In the genomic region with DNA sequence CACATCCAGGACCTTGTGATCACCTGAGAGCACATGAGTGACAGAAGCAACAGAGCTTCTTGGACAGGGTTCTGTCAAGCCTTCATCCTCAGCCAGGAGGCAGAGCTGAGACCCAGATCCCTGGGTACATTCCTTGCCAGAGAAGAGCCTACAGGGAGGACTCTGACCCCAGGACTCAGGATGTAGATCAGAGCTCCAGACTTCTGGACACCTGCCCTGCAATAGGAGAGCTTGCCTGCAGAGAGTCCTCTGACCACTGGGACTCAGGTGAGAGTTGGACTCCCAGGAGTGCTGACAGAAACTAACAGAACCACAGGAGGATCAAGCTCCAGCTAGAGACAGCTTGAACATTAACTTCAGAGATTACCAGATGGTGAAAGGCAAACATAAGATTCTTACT, we compare ENCODE assay signal across 20 mouse cellular contexts.
DNase-seq lines count a peak whose midpoint lies in the region; ATAC-seq lines count a peak whose summit lies in the region.
"Had no signal": no experiment of that assay in that cellular context is flagged by ENCODE, and none has a peak within 500 bp of the region (broad histone marks: within the 10 kb centered on the region; RNA-seq: fewer than 3 reads in every experiment).

No protein-coding gene starts in this region.

- no peak overlapping the region for H3K4me3 ChIP-seq in kidney, embryonic 16.5 days (ENCODE audit: low read length)
- H3K4me3 ChIP-seq: embryonic facial prominence, embryonic 10.5 days; embryonic facial prominence, embryonic 12.5 days; forebrain, embryonic 13.5 days; forebrain, embryonic 15.5 days had no signal

- ATAC-seq in kidney, embryonic 16.5 days (ENCODE audit: low FRiP score, low TSS enrichment): no peak
- ATAC-seq: forebrain, embryonic 13.5 days; forebrain, embryonic 15.5 days had no signal

- DNase-seq in kidney, adult 18-20 months: peak; percentile 24
- DNase-seq in kidney, postnatal 14 days: no peak
- DNase-seq in kidney, adult 8-10 months: peak; percentile 70 to 72
- DNase-seq in kidney, postnatal 25 days: peak; percentile 15 to 37
- no peak for DNase-seq in kidney, postnatal 10 days
- no peak for DNase-seq in embryo, embryonic 11 days
- DNase-seq: adrenal gland, adult 2 months; adrenal gland, postnatal 10 days; adrenal gland, postnatal 25 days; cerebellum, adult 11 months; cerebellum, adult 18-20 months; cerebellum, adult 8-10 months; cerebellum, adult 9-11 months; cerebellum, postnatal 14 days; cerebellum, postnatal 36 days had no signal

- no peaks in the 10 kb centered on the region for H3K9me3 ChIP-seq in kidney, embryonic 16.5 days (ENCODE audit: low read length)
- H3K9me3 ChIP-seq: embryonic facial prominence, embryonic 10.5 days; embryonic facial prominence, embryonic 12.5 days; forebrain, embryonic 13.5 days; forebrain, embryonic 15.5 days had no signal

- H3K4me1 ChIP-seq in kidney, embryonic 16.5 days (ENCODE audit: insufficient read depth, low read length): no peaks in the 10 kb centered on the region
- H3K4me1 ChIP-seq: embryonic facial prominence, embryonic 10.5 days; embryonic facial prominence, embryonic 12.5 days; forebrain, embryonic 13.5 days; forebrain, embryonic 15.5 days had no signal

- no peak overlapping the region for H3K27ac ChIP-seq in kidney, embryonic 16.5 days (ENCODE audit: low read length)
- H3K27ac ChIP-seq: embryonic facial prominence, embryonic 10.5 days; embryonic facial prominence, embryonic 12.5 days; forebrain, embryonic 13.5 days; forebrain, embryonic 15.5 days had no signal

- no peak overlapping the region for H3K4me2 ChIP-seq in kidney, embryonic 16.5 days (replicated peaks; ENCODE audit: low read depth, low read length)
- H3K4me2 ChIP-seq: embryonic facial prominence, embryonic 12.5 days; forebrain, embryonic 13.5 days; forebrain, embryonic 15.5 days had no signal

- H3K9ac ChIP-seq in kidney, embryonic 16.5 days (replicated peaks; ENCODE audit: low read length): no peak overlapping the region
- H3K9ac ChIP-seq: embryonic facial prominence, embryonic 12.5 days; forebrain, embryonic 13.5 days; forebrain, embryonic 15.5 days had no signal

- H3K36me3 ChIP-seq in kidney, embryonic 16.5 days (ENCODE audit: insufficient read depth, low read length): no peaks in the 10 kb centered on the region
- H3K36me3 ChIP-seq: embryonic facial prominence, embryonic 10.5 days; embryonic facial prominence, embryonic 12.5 days; forebrain, embryonic 15.5 days had no signal

- no peaks in the 10 kb centered on the region for H3K27me3 ChIP-seq in kidney, embryonic 16.5 days (ENCODE audit: insufficient read depth, low read length)
- H3K27me3 ChIP-seq: embryonic facial prominence, embryonic 12.5 days; forebrain, embryonic 13.5 days; forebrain, embryonic 15.5 days had no signal

Comparison
In these comparisons a context has a peak if more than half of its experiments do, and no peak if none do; other contexts are left out.
1. DNase-seq: peak in kidney, adult 18-20 months (single experiment), kidney, adult 8-10 months (2 of 2) and kidney, postnatal 25 days (2 of 2); none in kidney, postnatal 14 days (single experiment), kidney, postnatal 10 days (single experiment) and embryo, embryonic 11 days (single experiment).